Mouse (Mus musculus): Measurements from ENCODE around the gene Sqor. TPM values are rescaled to one million over a fixed set of nuclear protein-coding genes. Genes with fewer than 3 reads are reported as not detected.

Gene Sqor
- polyA plus RNA-seq, 1 experiment: 7.3 TPM

GRCm38 (mm10) chr2:122825406-122826236, 60.6 kb downstream of the Sqor start:
- Histone ChIP-seq H3K4me1 (ENCODE audit: control insufficient read depth, insufficient read depth, low read length) (no peaks in the 10 kb centered on the region), H3K4me3 (replicated peaks; ENCODE audit: insufficient read depth, low read depth, low read length) (no peak overlapping the region), H3K27me3 (ENCODE audit: control insufficient read depth, insufficient read depth, low read length) (no peaks in the 10 kb centered on the region), H3K27ac (ENCODE audit: insufficient read depth, low read length) (no peak overlapping the region)
- TF ChIP-seq POLR2A (IDR thresholded peaks at IDR 0.05; ENCODE audit: borderline replicate concordance, insufficient read depth, low read length) (no peak), CTCF (IDR thresholded peaks at IDR 0.05; ENCODE audit: borderline replicate concordance, insufficient read depth, low read depth, low read length) (peak; percentile 73)
- peak; percentile 26 to 29 for DNase-seq
- 40% methylated on average over 19 of the region's 19 CpGs for WGBS

- TF ChIP-seq POLR2A (IDR thresholded peaks at IDR 0.05; ENCODE audit: borderline replicate concordance, insufficient read depth, low read length): no peak
- no peak for TF ChIP-seq CTCF (IDR thresholded peaks at IDR 0.05; ENCODE audit: borderline replicate concordance, insufficient read depth, low read depth, low read length)
- Histone ChIP-seq H3K4me1 (ENCODE audit: control insufficient read depth, insufficient read depth, low read length) (no peaks in the 10 kb centered on the region), H3K27me3 (ENCODE audit: control insufficient read depth, insufficient read depth, low read length) (no peaks in the 10 kb centered on the region), H3K4me3 (replicated peaks; ENCODE audit: insufficient read depth, low read depth, low read length) (no peak overlapping the region), H3K27ac (ENCODE audit: insufficient read depth, low read length) (no peak overlapping the region)
- no peak for DNase-seq
- 62% methylated on average over 3 of the region's 3 CpGs for WGBS
Observed at GRCm38 (mm10) chr2:122826302-122826701, 61.3 kb downstream of the Sqor start.

- 78% methylated on average over 4 of the region's 4 CpGs for WGBS
- TF ChIP-seq CTCF (IDR thresholded peaks at IDR 0.05; ENCODE audit: borderline replicate concordance, insufficient read depth, low read depth, low read length) (no peak), POLR2A (IDR thresholded peaks at IDR 0.05; ENCODE audit: borderline replicate concordance, insufficient read depth, low read length) (no peak)
- Histone ChIP-seq H3K27me3 (ENCODE audit: control insufficient read depth, insufficient read depth, low read length) (no peaks in the 10 kb centered on the region), H3K4me3 (replicated peaks; ENCODE audit: insufficient read depth, low read depth, low read length) (no peak overlapping the region), H3K27ac (ENCODE audit: insufficient read depth, low read length) (no peak overlapping the region), H3K4me1 (ENCODE audit: control insufficient read depth, insufficient read depth, low read length) (no peaks in the 10 kb centered on the region)
- DNase-seq: no peak
Observed at GRCm38 (mm10) chr2:122854636-122855035, 89.6 kb downstream of the Sqor start.

GRCm38 (mm10) chr2:122855354-122855753, 90.3 kb downstream of the Sqor start:
- no peak for DNase-seq
- Histone ChIP-seq H3K27ac (ENCODE audit: insufficient read depth, low read length) (no peak overlapping the region), H3K27me3 (ENCODE audit: control insufficient read depth, insufficient read depth, low read length) (no peaks in the 10 kb centered on the region), H3K4me1 (ENCODE audit: control insufficient read depth, insufficient read depth, low read length) (no peaks in the 10 kb centered on the region), H3K4me3 (replicated peaks; ENCODE audit: insufficient read depth, low read depth, low read length) (no peak overlapping the region)
- WGBS: 91% methylated on average over 3 of the region's 3 CpGs
- TF ChIP-seq CTCF (IDR thresholded peaks at IDR 0.05; ENCODE audit: borderline replicate concordance, insufficient read depth, low read depth, low read length) (no peak), POLR2A (IDR thresholded peaks at IDR 0.05; ENCODE audit: borderline replicate concordance, insufficient read depth, low read length) (no peak)

Other genes with a start within 250 kb of the Sqor start
- gene Gatm, start 153.9 kb upstream of the Sqor start, polyA plus RNA-seq (2012; rRNA removed): 164 and 201 TPM in 2 replicates
- 0.67 and 0.81 TPM in 2 replicates for gene AA467197, start 128.3 kb upstream of the Sqor start, polyA plus RNA-seq (2012; rRNA removed)
- gene Slc30a4, start 62.6 kb upstream of the Sqor start, polyA plus RNA-seq (2012; rRNA removed): 18.4 and 19.6 TPM in 2 replicates
- 27.3 and 28.1 TPM in 2 replicates for gene Bloc1s6, start 26.7 kb upstream of the Sqor start, polyA plus RNA-seq (2012; rRNA removed)